Mouse (Mus musculus) E14TG2a.4 (cell line): Measurements from ENCODE around the gene Nfyb.

Source experiments
- CTCF ChIP-seq: conservative IDR thresholded peaks from 2 replicates; pipeline ENCODE4 v1.5.1; 2014; ENCODE audit warnings: low read length
- NANOG ChIP-seq: IDR thresholded peaks from 2 replicates; pipeline ENCODE4 v1.6.1; 2014; ENCODE audit warnings: borderline replicate concordance, low read length, mixed read lengths
- POU5F1 ChIP-seq: IDR thresholded peaks from 2 replicates; pipeline ENCODE4 v1.6.1; 2014; ENCODE audit warnings: low read length, borderline replicate concordance

GRCm38 (mm10) chr10:82779831-82780230 lies 15.9 kb upstream of the Nfyb start:
- TF ChIP-seq CTCF: no peak
- TF ChIP-seq NANOG: no peak
- TF ChIP-seq POU5F1: no peak
